Mouse (Mus musculus): ENCODE results near the gene Med19. TPM values are rescaled to one million over a fixed set of nuclear protein-coding genes. Genes with fewer than 3 reads are reported as not detected.

Gene Med19
- polyA plus RNA-seq (2012; rRNA removed): 11.8 and 14.3 TPM in 2 replicates

- Histone ChIP-seq H3K27ac (ENCODE audit: control insufficient read depth, insufficient read depth, low read depth, low read length) (peak within 1 kb of the TSS; percentile 99), H3K36me3 (ENCODE audit: control insufficient read depth, insufficient read depth, low read length) (peaks cover 3% of the 10 kb centered on the region), H3K27me3 (ENCODE audit: control insufficient read depth, insufficient read depth, low read length) (no peaks in the 10 kb centered on the region), H3K4me3 (ENCODE audit: control insufficient read depth, low read depth, low read length) (peak within 1 kb of the TSS; percentile 100), H3K4me1 (ENCODE audit: control insufficient read depth, insufficient read depth, low read length) (peaks cover 2% of the 10 kb centered on the region; the same call in 1 of the 2 replicates)
- TF ChIP-seq CTCF (IDR thresholded peaks at IDR 0.05; ENCODE audit: control insufficient read depth, insufficient read depth, insufficient replicate concordance, low read depth, low read length): 0 out of 2 replicates have a peak, but pooled peaks have one; percentile 0
- TF ChIP-seq POLR2A (IDR thresholded peaks at IDR 0.05; ENCODE audit: control insufficient read depth, low read depth, low read length): peak; percentile 60; the same call in 1 of the 2 replicates
These were observed at the start of gene Med19, which contains the start of gene Gm28635 for GRCm38 (mm10) chr2:84677968-84678880. Gene Med19 (plus strand): TSS chr2:84678402. Gene Gm28635 (minus strand): TSS chr2:84678041.

- Histone ChIP-seq H3K27me3 (ENCODE audit: control insufficient read depth, insufficient read depth, low read length) (no peaks in the 10 kb centered on the region), H3K4me3 (ENCODE audit: control insufficient read depth, low read depth, low read length) (no peak overlapping the region), H3K4me1 (ENCODE audit: control insufficient read depth, insufficient read depth, low read length) (no peaks in the 10 kb centered on the region; the same call in 1 of the 2 replicates), H3K27ac (ENCODE audit: control insufficient read depth, insufficient read depth, low read depth, low read length) (peak overlapping the region; percentile 21), H3K36me3 (ENCODE audit: control insufficient read depth, insufficient read depth, low read length) (no peaks in the 10 kb centered on the region; the same call in 1 of the 2 replicates)
- TF ChIP-seq CTCF (IDR thresholded peaks at IDR 0.05; ENCODE audit: control insufficient read depth, insufficient read depth, insufficient replicate concordance, low read depth, low read length): no peak
- no peak for TF ChIP-seq POLR2A (IDR thresholded peaks at IDR 0.05; ENCODE audit: control insufficient read depth, low read depth, low read length)
These were observed 46.2 kb upstream of the Med19 start for GRCm38 (mm10) chr2:84632001-84632400.

GRCm38 (mm10) chr2:84632999-84633398, 45.2 kb upstream of the Med19 start:
- H3K27me3 ChIP-seq (ENCODE audit: control insufficient read depth, insufficient read depth, low read length): no peaks in the 10 kb centered on the region
- H3K27ac ChIP-seq (ENCODE audit: control insufficient read depth, insufficient read depth, low read depth, low read length): peak overlapping the region; percentile 74
- peaks cover 2% of the 10 kb centered on the region; the same call in 1 of the 2 replicates for H3K4me1 ChIP-seq (ENCODE audit: control insufficient read depth, insufficient read depth, low read length)
- TF ChIP-seq POLR2A (IDR thresholded peaks at IDR 0.05; ENCODE audit: control insufficient read depth, low read depth, low read length) (no peak), CTCF (IDR thresholded peaks at IDR 0.05; ENCODE audit: control insufficient read depth, insufficient read depth, insufficient replicate concordance, low read depth, low read length) (no peak)
- no peak overlapping the region for H3K4me3 ChIP-seq (ENCODE audit: control insufficient read depth, low read depth, low read length)
- H3K36me3 ChIP-seq (ENCODE audit: control insufficient read depth, insufficient read depth, low read length): no peaks in the 10 kb centered on the region; the same call in 1 of the 2 replicates

GRCm38 (mm10) chr2:84634006-84634405, 44.2 kb upstream of the Med19 start:
- H3K27me3 ChIP-seq (ENCODE audit: control insufficient read depth, insufficient read depth, low read length): no peaks in the 10 kb centered on the region
- H3K4me1 ChIP-seq (ENCODE audit: control insufficient read depth, insufficient read depth, low read length): peaks cover 2% of the 10 kb centered on the region; the same call in 1 of the 2 replicates
- no peak overlapping the region for H3K4me3 ChIP-seq (ENCODE audit: control insufficient read depth, low read depth, low read length)
- H3K36me3 ChIP-seq (ENCODE audit: control insufficient read depth, insufficient read depth, low read length): no peaks in the 10 kb centered on the region; the same call in 1 of the 2 replicates
- H3K27ac ChIP-seq (ENCODE audit: control insufficient read depth, insufficient read depth, low read depth, low read length): peak overlapping the region; percentile 78
- TF ChIP-seq POLR2A (IDR thresholded peaks at IDR 0.05; ENCODE audit: control insufficient read depth, low read depth, low read length) (no peak), CTCF (IDR thresholded peaks at IDR 0.05; ENCODE audit: control insufficient read depth, insufficient read depth, insufficient replicate concordance, low read depth, low read length) (no peak)

- TF ChIP-seq POLR2A (IDR thresholded peaks at IDR 0.05; ENCODE audit: control insufficient read depth, low read depth, low read length) (no peak), CTCF (IDR thresholded peaks at IDR 0.05; ENCODE audit: control insufficient read depth, insufficient read depth, insufficient replicate concordance, low read depth, low read length) (no peak)
- Histone ChIP-seq H3K4me3 (ENCODE audit: control insufficient read depth, low read depth, low read length) (no peak overlapping the region), H3K27me3 (ENCODE audit: control insufficient read depth, insufficient read depth, low read length) (no peaks in the 10 kb centered on the region), H3K36me3 (ENCODE audit: control insufficient read depth, insufficient read depth, low read length) (no peaks in the 10 kb centered on the region), H3K4me1 (ENCODE audit: control insufficient read depth, insufficient read depth, low read length) (peaks cover 2% of the 10 kb centered on the region; the same call in 1 of the 2 replicates), H3K27ac (ENCODE audit: control insufficient read depth, insufficient read depth, low read depth, low read length) (peak overlapping the region; percentile 80)
These were observed 43.2 kb upstream of the Med19 start for GRCm38 (mm10) chr2:84634934-84635482.

- H3K36me3 ChIP-seq (ENCODE audit: control insufficient read depth, insufficient read depth, low read length): no peaks in the 10 kb centered on the region
- peaks cover 2% of the 10 kb centered on the region; the same call in 1 of the 2 replicates for H3K4me1 ChIP-seq (ENCODE audit: control insufficient read depth, insufficient read depth, low read length)
- H3K27me3 ChIP-seq (ENCODE audit: control insufficient read depth, insufficient read depth, low read length): no peaks in the 10 kb centered on the region
- TF ChIP-seq CTCF (IDR thresholded peaks at IDR 0.05; ENCODE audit: control insufficient read depth, insufficient read depth, insufficient replicate concordance, low read depth, low read length): no peak
- no peak for TF ChIP-seq POLR2A (IDR thresholded peaks at IDR 0.05; ENCODE audit: control insufficient read depth, low read depth, low read length)
- peak overlapping the region; percentile 57 for H3K27ac ChIP-seq (ENCODE audit: control insufficient read depth, insufficient read depth, low read depth, low read length)
- H3K4me3 ChIP-seq (ENCODE audit: control insufficient read depth, low read depth, low read length): no peak overlapping the region
These were observed 42.6 kb upstream of the Med19 start for GRCm38 (mm10) chr2:84635611-84636010.

- H3K4me3 ChIP-seq (ENCODE audit: control insufficient read depth, low read depth, low read length): no peak overlapping the region
- no peaks in the 10 kb centered on the region for H3K27me3 ChIP-seq (ENCODE audit: control insufficient read depth, insufficient read depth, low read length)
- TF ChIP-seq CTCF (IDR thresholded peaks at IDR 0.05; ENCODE audit: control insufficient read depth, insufficient read depth, insufficient replicate concordance, low read depth, low read length) (no peak), POLR2A (IDR thresholded peaks at IDR 0.05; ENCODE audit: control insufficient read depth, low read depth, low read length) (no peak)
- no peaks in the 10 kb centered on the region for H3K36me3 ChIP-seq (ENCODE audit: control insufficient read depth, insufficient read depth, low read length)
- peak overlapping the region; percentile 81 for H3K27ac ChIP-seq (ENCODE audit: control insufficient read depth, insufficient read depth, low read depth, low read length)
- peaks cover 2% of the 10 kb centered on the region; the same call in 1 of the 2 replicates for H3K4me1 ChIP-seq (ENCODE audit: control insufficient read depth, insufficient read depth, low read length)
These were observed 41.9 kb upstream of the Med19 start for GRCm38 (mm10) chr2:84636231-84636741.
